Mouse (Mus musculus) layer of hippocampus, adult 18-20 months (tissue): ENCODE data around the gene Kcnt2. TPM values are rescaled to one million over a fixed set of nuclear protein-coding genes. Genes with fewer than 3 reads are reported as not detected.

Experiments used
- total RNA-seq, 2 experiments: library from RNA; stranded (reverse); gene quantifications; 2 replicates each; pipeline ENCODE4 v1.2.3; 2021

Kcnt2 gene
- total RNA-seq, 2 experiments from 2014 or later: 38.5 to 40.7 TPM

Other genes starting within 250 kb of the Kcnt2 start
- gene Cfh, start 62.4 kb upstream of the Kcnt2 start, total RNA-seq: 10 to 100 TPM; 12.0 to 12.9 TPM